Mouse (Mus musculus): ENCODE results near the gene Cdk14. TPM values are rescaled to one million over a fixed set of nuclear protein-coding genes. Genes with fewer than 3 reads are reported as not detected.

Gene Cdk14
- total RNA-seq, 2 experiments from 2014 or later: 258 to 269 TPM

DNA sequence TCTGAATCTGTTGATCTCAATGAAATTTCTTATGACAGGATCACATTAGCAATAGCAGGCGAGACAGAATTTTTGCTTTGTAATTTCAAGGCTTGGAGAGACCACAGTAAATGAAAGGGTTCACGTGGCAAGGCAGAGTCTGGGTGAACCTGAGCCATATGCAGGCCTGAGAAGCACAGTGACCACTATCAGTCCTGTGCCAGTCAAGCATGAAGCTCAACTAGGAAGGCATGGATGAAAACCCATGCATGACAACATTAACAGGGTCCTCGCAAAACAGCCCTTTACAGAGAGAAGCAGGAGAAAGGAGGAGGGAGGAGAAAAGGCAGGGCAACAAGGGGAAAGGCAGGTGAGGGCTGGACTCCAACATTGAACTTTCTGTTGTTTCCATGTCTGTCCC is 311.1 kb downstream of the Cdk14 start:
- no peak for TF ChIP-seq CTCF (conservative IDR thresholded peaks at IDR 0.05)
- Histone ChIP-seq H3K27ac (peak overlapping the region; percentile 21; the same call in 1 of the 2 replicates), H3K4me3 (no peak overlapping the region)
- DNase-seq (ENCODE audit: low spot score in 2 of 2): no peak

DNA sequence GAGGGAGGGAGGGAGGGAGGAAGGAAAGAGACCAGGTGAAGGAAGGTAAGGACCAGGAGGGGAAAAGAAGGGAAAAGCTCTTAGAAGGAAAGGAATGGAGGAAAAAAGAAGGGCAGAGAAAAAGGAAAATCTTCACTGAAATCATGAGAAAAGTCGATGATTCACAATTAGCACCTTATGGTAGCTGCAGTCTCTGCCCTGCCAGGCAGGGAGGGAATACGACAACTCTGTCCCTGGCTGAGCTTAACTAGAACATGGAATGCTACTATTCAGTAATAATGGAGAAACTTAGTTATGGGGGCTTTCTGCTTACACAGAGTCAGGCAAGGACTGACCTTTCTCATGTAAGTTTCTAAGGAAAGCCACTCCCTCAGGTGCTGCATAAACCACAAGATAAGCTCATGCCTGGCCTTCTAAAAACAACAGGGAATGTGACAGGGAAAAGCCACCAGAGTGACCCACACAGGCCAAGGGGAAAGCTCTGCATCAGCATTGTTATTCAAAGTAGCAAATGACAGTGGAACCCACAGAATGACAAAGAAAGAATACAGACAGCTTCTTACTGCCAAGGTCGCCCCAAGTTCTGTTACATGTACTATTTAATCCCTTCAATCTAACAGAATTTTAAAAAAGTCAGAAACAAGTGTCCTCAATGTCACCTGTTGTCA is 323.7 kb downstream of the Cdk14 start:
- DNase-seq (ENCODE audit: low spot score in 2 of 2): no peak
- Histone ChIP-seq H3K27ac (peak overlapping the region; percentile 82), H3K4me3 (no peak overlapping the region)
- no peak for TF ChIP-seq CTCF (conservative IDR thresholded peaks at IDR 0.05)

GRCm38 (mm10) chr5:5092736-5093135 is 327.4 kb downstream of the Cdk14 start:
- DNase-seq (ENCODE audit: low spot score in 2 of 2): peak; percentile 45 to 69

GRCm38 (mm10) chr5:5071526-5071925 is 348.6 kb downstream of the Cdk14 start:
- no peak for DNase-seq (ENCODE audit: low spot score in 2 of 2)
- TF ChIP-seq CTCF (conservative IDR thresholded peaks at IDR 0.05): no peak
- Histone ChIP-seq H3K4me3 (no peak overlapping the region), H3K27ac (no peak overlapping the region)

More at GRCm38 (mm10) chr5:5092736-5093135, 327.4 kb downstream of the Cdk14 start:
- no peak for TF ChIP-seq CTCF (conservative IDR thresholded peaks at IDR 0.05)
- H3K27ac ChIP-seq: peak overlapping the region; percentile 65
- no peak overlapping the region for H3K4me3 ChIP-seq

- DNase-seq (ENCODE audit: low spot score in 2 of 2): no peak
- Histone ChIP-seq H3K27ac (no peak overlapping the region), H3K4me3 (no peak overlapping the region)
- TF ChIP-seq CTCF (conservative IDR thresholded peaks at IDR 0.05): no peak
Measured at GRCm38 (mm10) chr5:5064686-5065085, 355.4 kb downstream of the Cdk14 start.

DNA sequence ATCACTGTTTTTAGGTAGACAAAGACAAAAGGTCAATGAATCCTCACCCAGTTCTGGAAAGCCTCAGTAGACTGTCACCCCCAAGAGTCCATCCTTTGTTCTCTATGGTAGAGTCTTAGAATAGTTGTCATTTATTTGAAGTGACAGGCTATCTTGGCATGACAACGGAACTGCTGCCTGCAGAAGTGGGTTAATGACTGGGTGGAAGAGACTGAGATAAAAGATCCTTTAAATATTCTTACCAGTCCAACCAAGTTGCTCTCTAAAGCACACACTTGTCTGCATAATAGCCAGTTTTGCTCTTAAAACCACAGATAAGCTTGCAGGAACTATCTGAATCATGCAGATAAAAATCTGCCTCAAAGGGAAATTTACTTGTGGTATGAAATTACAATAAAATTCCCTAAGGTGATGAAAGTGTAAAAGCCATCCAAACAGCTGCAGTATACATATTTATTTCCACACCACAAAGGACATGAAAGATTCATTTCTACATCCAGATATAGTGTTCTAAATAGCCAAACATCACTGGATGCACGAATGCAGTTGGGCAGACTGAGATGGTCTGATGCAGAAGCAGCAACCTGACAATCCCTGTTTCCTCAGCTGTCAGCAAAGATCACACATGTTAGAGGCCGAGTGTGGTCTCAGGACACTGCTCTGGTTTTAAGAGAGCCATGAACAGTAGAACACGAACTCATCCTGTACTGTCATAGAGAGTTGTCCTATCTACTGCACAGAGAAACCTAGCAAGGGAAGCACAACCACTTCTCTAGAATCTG is 363.8 kb downstream of the Cdk14 start:
- TF ChIP-seq CTCF (conservative IDR thresholded peaks at IDR 0.05): no peak
- Histone ChIP-seq H3K27ac (no peak overlapping the region), H3K4me3 (no peak overlapping the region)
- DNase-seq (ENCODE audit: low spot score in 2 of 2): no peak

DNA sequence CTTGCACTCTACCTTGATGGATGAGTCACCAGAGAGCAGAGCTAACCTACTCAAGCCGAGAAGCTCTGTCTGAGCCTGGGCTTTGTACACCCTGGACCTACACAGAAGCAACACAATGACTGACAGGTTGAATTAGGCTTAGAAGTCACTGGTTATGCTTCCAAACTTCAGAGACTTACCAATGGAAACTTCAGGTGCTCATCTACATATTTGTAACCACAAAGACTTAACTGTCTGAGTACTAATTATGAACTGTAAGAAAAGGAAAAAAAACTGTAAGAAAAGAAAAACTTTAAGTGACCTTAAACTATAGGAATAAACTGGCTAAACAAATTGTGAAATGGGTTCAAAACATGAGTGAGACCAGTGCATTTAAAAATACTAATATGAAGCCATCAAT is 364.6 kb downstream of the Cdk14 start:
- no peak for DNase-seq (ENCODE audit: low spot score in 2 of 2)
- no peak for TF ChIP-seq CTCF (conservative IDR thresholded peaks at IDR 0.05)
- Histone ChIP-seq H3K27ac (no peak overlapping the region), H3K4me3 (no peak overlapping the region)

DNA sequence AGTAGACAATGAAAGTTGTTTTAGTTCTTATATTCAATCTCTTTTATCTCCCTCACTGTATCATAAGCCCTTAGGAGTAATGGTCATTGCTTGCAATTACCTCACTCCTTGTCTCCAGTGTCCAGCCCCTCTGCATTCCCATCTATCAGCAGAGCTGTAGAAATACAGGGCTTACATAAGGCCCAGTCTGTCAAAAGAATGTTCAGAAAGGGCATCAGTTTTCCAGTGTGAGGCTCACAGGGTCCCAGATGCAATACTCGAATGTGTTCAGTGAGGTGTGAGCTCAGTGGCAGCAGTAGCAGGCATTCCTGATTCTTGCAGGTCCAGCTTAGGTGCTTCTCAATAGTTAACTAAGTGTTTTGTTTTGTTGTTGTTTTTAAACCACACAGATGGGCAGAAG is 365.8 kb downstream of the Cdk14 start:
- Histone ChIP-seq H3K27ac (no peak overlapping the region), H3K4me3 (no peak overlapping the region)
- no peak for DNase-seq (ENCODE audit: low spot score in 2 of 2)
- no peak for TF ChIP-seq CTCF (conservative IDR thresholded peaks at IDR 0.05)

- no peak for TF ChIP-seq CTCF (conservative IDR thresholded peaks at IDR 0.05)
- peak in 1 of 2 experiments; percentile 41 for DNase-seq (ENCODE audit: low spot score in 2 of 2)
- peak overlapping the region; percentile 25; the same call in 1 of the 2 replicates for H3K27ac ChIP-seq
- no peak overlapping the region for H3K4me3 ChIP-seq
Measured at GRCm38 (mm10) chr5:5044326-5044725, 375.8 kb downstream of the Cdk14 start.

- DNase-seq (ENCODE audit: low spot score in 2 of 2): no peak
- TF ChIP-seq CTCF (conservative IDR thresholded peaks at IDR 0.05): no peak
- Histone ChIP-seq H3K27ac (no peak overlapping the region), H3K4me3 (no peak overlapping the region)
Measured at GRCm38 (mm10) chr5:5042735-5043134, 377.4 kb downstream of the Cdk14 start.

- no peak for TF ChIP-seq CTCF (conservative IDR thresholded peaks at IDR 0.05)
- H3K27ac ChIP-seq: no peak overlapping the region
Measured at GRCm38 (mm10) chr5:5041480-5041879, 378.6 kb downstream of the Cdk14 start.

DNA sequence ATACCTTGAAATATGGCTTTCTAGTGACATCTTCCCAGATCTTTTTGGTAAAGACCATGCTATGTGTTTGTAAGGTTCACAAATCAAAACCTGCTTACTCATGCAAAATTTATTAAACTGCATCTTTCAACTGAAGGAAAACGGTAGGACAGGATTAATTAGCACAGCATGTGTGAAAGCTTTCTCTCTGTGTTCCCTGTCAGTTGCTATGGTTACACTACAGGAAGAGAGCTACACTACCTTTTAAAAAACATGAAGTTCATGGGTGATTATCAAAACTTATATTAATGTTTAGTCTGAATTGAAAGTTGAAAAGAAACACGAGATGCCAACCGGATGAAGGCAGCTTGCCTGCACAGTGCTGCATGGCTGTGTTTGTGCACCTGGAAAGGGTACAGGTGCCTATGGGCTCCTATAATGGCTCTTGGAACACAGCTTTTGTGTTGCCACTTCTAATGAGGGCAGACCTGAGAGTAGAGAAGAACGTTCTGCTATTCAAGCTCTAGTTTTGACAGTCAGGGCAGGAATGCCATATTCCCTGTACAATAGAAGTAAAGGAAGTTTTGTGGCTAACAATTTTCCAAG is 380.3 kb downstream of the Cdk14 start:
- Histone ChIP-seq H3K4me3 (no peak overlapping the region), H3K27ac (peak overlapping the region; percentile 57)
- peak in 1 of 2 experiments; percentile 19 for DNase-seq (ENCODE audit: low spot score in 2 of 2)
- TF ChIP-seq CTCF (conservative IDR thresholded peaks at IDR 0.05): no peak

More at GRCm38 (mm10) chr5:5041480-5041879, 378.6 kb downstream of the Cdk14 start:
- no peak overlapping the region for H3K4me3 ChIP-seq
- no peak for DNase-seq (ENCODE audit: low spot score in 2 of 2)

DNA sequence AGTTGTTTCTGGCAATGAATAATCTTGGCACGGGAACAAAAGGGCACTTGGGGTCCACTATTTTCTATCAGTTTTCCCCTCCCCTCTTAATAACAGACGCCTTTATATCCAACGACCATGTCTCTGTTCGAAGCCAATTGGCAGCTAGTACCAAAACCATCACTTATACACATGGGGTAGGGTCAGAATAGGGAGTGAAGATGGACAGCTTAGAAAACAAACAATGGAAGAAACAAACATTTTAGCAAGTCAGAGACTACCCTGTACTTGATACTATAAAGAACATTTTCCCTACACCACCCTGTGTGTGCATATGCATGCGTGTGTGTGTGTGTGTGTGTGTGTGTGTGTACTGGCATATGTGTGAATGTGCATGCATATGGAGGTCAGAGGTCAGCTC is 386.7 kb downstream of the Cdk14 start:
- no peak for TF ChIP-seq CTCF (conservative IDR thresholded peaks at IDR 0.05)
- DNase-seq (ENCODE audit: low spot score in 2 of 2): no peak
- Histone ChIP-seq H3K4me3 (no peak overlapping the region), H3K27ac (no peak overlapping the region)
